Mouse (Mus musculus) bone marrow macrophage, adult 2 months (primary cell): ENCODE measurements around the gene Ubxn6. TPM values are rescaled to one million over a fixed set of nuclear protein-coding genes. Genes with fewer than 3 reads are reported as not detected.
A peak's percentile ranks its signal among the peaks of the same experiment; 100 is the strongest.
"Not testable (repeated sequence)": the region's sequence is repeated elsewhere in the genome, so short reads cannot be mapped to it uniquely, and the experiment has no call there.

Source experiments
- H3K27ac ChIP-seq: 2 replicates; pipeline ENCODE4 v1.5.1; 2012; ENCODE audit warnings: low read depth, low read length; ENCODE audit not compliant: insufficient read depth
- H3K4me1 ChIP-seq: 2 replicates; pipeline ENCODE4 v1.6.1; 2012; ENCODE audit warnings: low read length; ENCODE audit not compliant: control insufficient read depth, insufficient read depth
- H3K4me3 ChIP-seq: 2 replicates; pipeline ENCODE4 v1.5.1; 2012; ENCODE audit warnings: mild to moderate bottlenecking, low read length, moderate library complexity; ENCODE audit not compliant: insufficient read depth
- CTCF ChIP-seq: IDR thresholded peaks from 2 replicates; pipeline ENCODE4 v1.5.1; 2012; ENCODE audit warnings: low read depth, mild to moderate bottlenecking, low read length, moderate library complexity
- POLR2A ChIP-seq: IDR thresholded peaks from 2 replicates; pipeline ENCODE4 v1.6.1; 2012; ENCODE audit warnings: mild to moderate bottlenecking, low read depth, low read length, borderline replicate concordance
- polyA plus RNA-seq: library from polyadenylated mRNA; stranded (reverse); fragments of >200 nt; gene quantifications from 2 replicates; pipeline ENCODE4 v1.2.4, GENCODE M21; 2012; ENCODE audit not compliant: missing spikeins, insufficient read depth, insufficient read length

The Ubxn6 gene
- polyA plus RNA-seq, 1 experiment, result 55.7 TPM

GRCm38 (mm10) chr17:56078880-56079795 lies 4.3 kb upstream of the Ubxn6 start, which contains the start of gene Hdgfl2:
Gene Hdgfl2 (plus strand): TSS chr17:56079634.
- peaks cover 23% of the 10 kb centered on the region for H3K4me1 ChIP-seq
- peak within 1 kb of the TSS; percentile 41 for H3K27ac ChIP-seq

GRCm38 (mm10) chr17:56078361-56078760 lies 3.5 kb upstream of the Ubxn6 start:
- H3K27ac ChIP-seq, result peak overlapping the region; percentile 41
- peak overlapping the region; percentile 42 for H3K4me3 ChIP-seq
- H3K4me1 ChIP-seq, result peaks cover 29% of the 10 kb centered on the region

More at GRCm38 (mm10) chr17:56078880-56079795, 4.3 kb upstream of the Ubxn6 start, which contains the start of gene Hdgfl2:
- peak within 1 kb of the TSS; percentile 77 for H3K4me3 ChIP-seq
- TF ChIP-seq CTCF (no peak), POLR2A (peak; percentile 89)

- Histone ChIP-seq H3K4me3 (no peak overlapping the region), H3K4me1 (peaks cover 29% of the 10 kb centered on the region), H3K27ac (no peak overlapping the region)
- TF ChIP-seq CTCF (no peak), POLR2A (no peak)
These were observed 2.7 kb upstream of the Ubxn6 start for GRCm38 (mm10) chr17:56077523-56077922.

GRCm38 (mm10) chr17:56074097-56074826 lies 566 bp downstream of the Ubxn6 start:
- TF ChIP-seq POLR2A (no peak), CTCF (no peak)
- H3K4me1 ChIP-seq, result peaks cover 16% of the 10 kb centered on the region
- H3K27ac ChIP-seq, result peak overlapping the region; percentile 98
- H3K4me3 ChIP-seq, result peak overlapping the region; percentile 86

GRCm38 (mm10) chr17:56072243-56072642 lies 2.6 kb downstream of the Ubxn6 start:
- Histone ChIP-seq H3K4me3 (no peak overlapping the region), H3K4me1 (peaks cover 12% of the 10 kb centered on the region), H3K27ac (no peak overlapping the region)
- TF ChIP-seq POLR2A (no peak), CTCF (no peak)

- Histone ChIP-seq H3K27ac (no peak overlapping the region), H3K4me1 (peaks cover 15% of the 10 kb centered on the region), H3K4me3 (no peak overlapping the region)
- no peak for TF ChIP-seq POLR2A
- TF ChIP-seq CTCF, result no peak
These were observed 3.7 kb downstream of the Ubxn6 start for GRCm38 (mm10) chr17:56071126-56071525.

- no peak for TF ChIP-seq POLR2A
- no peak for TF ChIP-seq CTCF
- H3K4me1 ChIP-seq, result peaks cover 7% of the 10 kb centered on the region; the same call in 1 of the 2 replicates
These were observed 5.8 kb downstream of the Ubxn6 start for GRCm38 (mm10) chr17:56069066-56069465.

GRCm38 (mm10) chr17:56066451-56066850 lies 8.4 kb downstream of the Ubxn6 start:
- Histone ChIP-seq H3K27ac (peak overlapping the region; percentile 13; the same call in 1 of the 2 replicates), H3K4me1 (peaks cover 2% of the 10 kb centered on the region; the same call in 1 of the 2 replicates), H3K4me3 (no peak overlapping the region)
- no peak for TF ChIP-seq POLR2A
- no peak for TF ChIP-seq CTCF

More at GRCm38 (mm10) chr17:56069066-56069465, 5.8 kb downstream of the Ubxn6 start:
- Histone ChIP-seq H3K27ac (no peak overlapping the region), H3K4me3 (no peak overlapping the region)

- not testable (repeated sequence) for H3K4me3 ChIP-seq, H3K4me1 ChIP-seq, H3K27ac ChIP-seq
These were observed 9.1 kb downstream of the Ubxn6 start for GRCm38 (mm10) chr17:56065715-56066114.

GRCm38 (mm10) chr17:56062081-56062480 lies 12.7 kb downstream of the Ubxn6 start:
- TF ChIP-seq POLR2A (no peak), CTCF (no peak)
- peaks cover 2% of the 10 kb centered on the region; the same call in 1 of the 2 replicates for H3K4me1 ChIP-seq
- H3K27ac ChIP-seq, result no peak overlapping the region
- H3K4me3 ChIP-seq, result no peak overlapping the region
